Mouse (Mus musculus) bone marrow, adult 2 months (tissue): Measurements from ENCODE around the gene Stkld1. TPM values are rescaled to one million over a fixed set of nuclear protein-coding genes. Genes with fewer than 3 reads are reported as not detected.

Experiments used
- H3K27ac ChIP-seq: fragments of 200-500 bp; 2 replicates; pipeline ENCODE4 v1.5.1; 2012; ENCODE audit warnings: low read depth, mild to moderate bottlenecking, control low read depth, inconsistent platforms, low read length; ENCODE audit not compliant: control insufficient read depth, poor library complexity, insufficient read depth
- H3K4me1 ChIP-seq: fragments of 200-500 bp; 2 replicates; pipeline ENCODE4 v1.6.1; 2011; ENCODE audit warnings: low read length; ENCODE audit not compliant: control insufficient read depth, insufficient read depth
- H3K4me3 ChIP-seq: fragments of 200-500 bp; replicated peaks from 2 replicates; pipeline ENCODE3; 2011; ENCODE audit warnings: mild to moderate bottlenecking, low read depth, low read length, control low read depth; ENCODE audit not compliant: control insufficient read depth
- CTCF ChIP-seq: fragments of 200-500 bp; IDR thresholded peaks from 2 replicates; pipeline ENCODE4 v1.5.1; 2011; ENCODE audit warnings: low read length, control low read depth; ENCODE audit not compliant: control insufficient read depth, insufficient read depth
- POLR2A ChIP-seq: fragments of 200-500 bp; IDR thresholded peaks from 2 replicates; pipeline ENCODE4 v1.6.1; 2011; ENCODE audit warnings: low read depth, mild to moderate bottlenecking, control low read depth, low read length, borderline replicate concordance; ENCODE audit not compliant: control insufficient read depth
- WGBS: fragments of 180-500 bp; shearing (Covaris S2); methylation state at CpG from one replicate; pipeline ENCODE4 v1.1.7; 2018; 5-methylcytosine and 5-hydroxymethylcytosine counted together
- polyA plus RNA-seq: library from polyadenylated mRNA; stranded (reverse); fragments of >200 nt; gene quantifications from 2 replicates; pipeline ENCODE4 v1.2.4, GENCODE M21; 2011; ENCODE audit warnings: low replicate concordance; ENCODE audit not compliant: missing spikeins, insufficient read depth, insufficient read length

The Stkld1 gene
- polyA plus RNA-seq, 1 experiment: 0.70 TPM

DNA sequence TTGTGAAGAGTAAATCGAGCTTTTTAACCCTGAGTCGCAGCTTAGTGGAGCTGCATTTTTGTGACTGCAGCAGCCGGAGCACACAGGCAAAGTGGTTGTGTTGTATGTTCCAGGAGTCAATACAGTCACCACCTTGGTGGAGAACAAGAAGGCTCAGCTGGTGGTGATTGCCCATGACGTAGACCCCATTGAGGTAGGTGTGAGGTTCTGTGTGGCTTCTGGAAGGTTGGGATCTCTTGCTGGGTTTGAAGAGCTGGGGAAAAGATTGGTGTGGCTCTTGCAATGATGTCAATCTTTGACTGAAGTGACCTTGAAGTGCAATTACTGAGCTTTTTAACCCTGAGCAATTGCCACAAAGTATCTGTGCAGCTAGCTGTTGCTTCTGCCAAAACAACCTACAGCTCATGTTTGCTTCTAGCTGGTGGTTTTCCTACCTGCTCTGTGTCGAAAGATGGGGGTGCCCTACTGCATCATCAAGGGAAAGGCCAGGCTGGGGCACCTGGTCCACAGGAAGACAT is 21.5 kb upstream of the Stkld1 start:
- H3K4me1 ChIP-seq: peaks cover 6% of the 10 kb centered on the region; the same call in 1 of the 2 replicates
- TF ChIP-seq POLR2A: no peak
- TF ChIP-seq CTCF: no peak
- no peak overlapping the region for H3K27ac ChIP-seq
- 67% methylated on average over 5 of the region's 5 CpGs for WGBS
- H3K4me3 ChIP-seq: peak overlapping the region; percentile 31

DNA sequence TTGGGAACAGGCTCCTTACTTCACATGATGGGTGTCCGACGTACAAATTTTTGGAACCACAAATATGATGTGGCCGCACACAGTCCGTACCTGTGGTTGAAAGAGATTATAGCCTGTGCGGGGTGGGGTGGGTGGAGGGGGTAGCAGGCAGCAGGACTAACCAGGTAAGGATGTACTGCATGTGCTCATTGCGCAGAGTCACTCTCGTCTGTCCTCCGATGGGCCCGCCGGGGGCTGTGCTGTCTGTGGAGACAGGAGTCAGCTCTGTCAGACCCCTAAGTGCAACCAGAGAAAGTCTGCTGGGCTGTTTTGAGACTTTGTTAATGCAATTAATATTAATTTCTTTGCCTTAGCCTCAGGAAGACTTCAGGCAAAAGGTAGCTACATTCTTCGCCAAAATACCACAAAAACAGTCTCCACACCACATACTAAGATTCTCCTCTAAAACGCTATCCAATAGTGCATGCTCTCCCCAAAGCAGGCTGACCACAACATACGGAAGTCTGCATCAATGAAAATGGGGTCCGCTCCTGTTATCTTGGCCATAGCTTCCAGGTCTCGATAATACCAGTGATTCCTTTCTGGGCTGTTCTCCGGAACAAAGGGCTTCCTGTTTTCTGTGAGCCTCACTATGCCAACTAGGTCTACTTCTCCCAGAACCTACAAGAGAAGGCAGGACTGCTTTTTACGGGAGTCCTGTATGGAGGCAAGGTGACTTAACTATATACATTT is 20.3 kb upstream of the Stkld1 start:
- TF ChIP-seq POLR2A: no peak
- no peak for TF ChIP-seq CTCF
- Histone ChIP-seq H3K27ac (no peak overlapping the region), H3K4me3 (no peak overlapping the region), H3K4me1 (peaks cover 6% of the 10 kb centered on the region; the same call in 1 of the 2 replicates)
- 78% methylated on average over 17 of the region's 17 CpGs for WGBS

DNA sequence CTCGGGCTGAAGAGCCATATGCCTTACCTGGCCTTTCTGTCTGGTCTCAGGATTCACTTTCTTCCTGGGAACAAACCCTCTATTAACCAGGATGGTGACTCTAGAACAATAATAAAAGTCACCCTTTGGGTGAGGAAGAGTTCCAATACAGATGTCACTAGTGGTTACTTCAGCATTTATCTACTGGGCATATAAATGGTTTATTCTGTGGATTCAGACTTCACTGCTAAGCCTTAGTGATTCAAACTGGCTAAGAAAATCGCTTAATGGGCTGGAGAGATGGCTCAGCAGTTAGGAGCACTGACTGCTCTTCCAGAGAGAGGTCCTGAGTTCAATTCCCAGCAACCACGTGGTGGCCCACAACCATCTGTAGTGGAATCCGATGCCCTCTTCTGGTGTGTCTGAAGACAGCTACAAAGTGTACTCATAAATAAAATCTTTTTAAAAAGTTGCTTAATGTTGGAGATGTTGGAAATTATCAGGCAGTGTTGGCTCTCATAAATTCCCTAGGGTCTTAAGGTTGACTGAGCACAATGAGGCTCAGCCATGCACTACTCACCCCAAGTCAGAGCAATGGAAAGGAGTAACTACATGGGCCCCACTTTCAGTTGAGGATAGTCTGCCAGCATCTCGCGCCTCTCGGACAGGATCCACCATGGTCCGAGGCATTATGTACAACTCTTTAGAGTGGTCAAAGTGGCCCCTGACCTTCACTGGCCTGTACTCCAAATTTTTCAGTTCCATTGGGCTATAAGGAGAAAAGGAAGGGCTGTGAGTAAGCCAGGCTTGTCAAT is 19.5 kb upstream of the Stkld1 start:
- 80% methylated on average over 8 of the region's 8 CpGs for WGBS
- Histone ChIP-seq H3K4me1 (peaks cover 6% of the 10 kb centered on the region; the same call in 1 of the 2 replicates), H3K27ac (no peak overlapping the region), H3K4me3 (no peak overlapping the region)
- TF ChIP-seq POLR2A (no peak), CTCF (no peak)

DNA sequence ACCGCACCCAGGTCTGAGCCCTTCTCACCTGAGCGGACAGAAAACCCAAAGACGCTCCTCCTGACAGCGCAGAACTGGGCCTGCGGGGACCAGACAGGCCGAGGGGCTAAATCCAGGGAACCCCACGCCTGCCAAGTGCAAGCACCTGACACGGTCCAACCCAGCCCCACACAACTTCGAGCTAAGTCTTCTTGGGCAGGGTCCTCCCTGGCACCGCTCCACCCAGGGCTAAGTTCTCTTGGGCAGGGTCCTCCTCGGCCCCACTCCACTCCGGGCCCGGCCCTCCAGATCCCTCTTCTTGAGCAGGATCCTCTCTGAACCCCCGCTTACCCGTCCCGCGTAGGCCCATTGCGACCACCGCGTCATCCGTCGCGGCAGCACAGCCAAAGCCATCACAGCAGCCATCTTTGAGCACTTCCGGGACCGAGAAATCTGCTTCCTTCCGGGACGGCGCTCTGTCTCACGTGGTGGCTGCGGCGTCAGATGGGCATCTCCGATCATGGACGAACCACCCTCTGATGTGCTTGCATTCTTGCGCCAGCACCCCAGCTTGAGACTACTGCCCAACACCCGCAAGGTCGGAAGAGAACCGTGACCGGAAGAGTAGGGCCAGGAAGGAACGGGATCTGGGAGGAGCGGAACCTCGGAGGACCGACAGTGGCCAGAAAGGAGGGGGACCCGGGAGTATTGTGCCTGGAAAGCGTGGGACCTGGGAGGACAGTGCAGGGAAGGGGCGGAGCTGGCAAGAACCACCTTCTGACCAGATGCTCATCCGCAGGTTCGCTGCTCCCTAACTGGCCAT is 17.7 kb upstream of the Stkld1 start, which contains the start of the genes Surf2 and Surf1:
Surf2 (plus strand) TSS at position 441 of the 802 bp plus-strand sequence.
Surf1 (minus strand) TSS at position 604 of the 802 bp plus-strand sequence.
- peak within 1 kb of the TSS; percentile 86 for H3K4me3 ChIP-seq
- TF ChIP-seq POLR2A (peak; percentile 87), CTCF (peak; percentile 10; the same call in 1 of the 2 replicates)
- WGBS: 2% methylated on average over 47 of the region's 47 CpGs
- H3K4me1 ChIP-seq: peaks cover 5% of the 10 kb centered on the region; the same call in 1 of the 2 replicates
- H3K27ac ChIP-seq: peak within 1 kb of the TSS; percentile 38

DNA sequence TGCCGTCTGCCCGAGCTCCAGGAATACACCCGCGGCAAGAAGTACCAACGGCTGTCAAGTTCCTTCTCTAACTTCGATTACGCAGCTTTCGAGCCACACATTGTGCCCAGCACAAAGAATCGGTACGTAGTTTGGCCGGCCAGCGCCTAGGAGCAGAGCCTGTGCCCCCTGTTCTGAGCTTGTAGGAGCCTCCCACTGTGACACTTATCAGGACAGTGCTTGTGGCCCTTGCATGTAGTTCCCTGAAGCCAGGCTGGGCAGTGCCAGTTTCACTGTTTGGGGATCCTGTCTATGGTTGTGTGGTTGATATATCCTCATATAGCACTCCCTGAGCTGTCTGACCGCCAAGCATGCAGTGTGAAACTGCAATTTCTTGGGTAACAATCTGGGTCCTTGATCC is 17.1 kb upstream of the Stkld1 start:
- Histone ChIP-seq H3K27ac (peak overlapping the region; percentile 38), H3K4me3 (peak overlapping the region; percentile 86), H3K4me1 (peaks cover 5% of the 10 kb centered on the region; the same call in 1 of the 2 replicates)
- no peak for TF ChIP-seq POLR2A
- no peak for TF ChIP-seq CTCF
- under 1% methylated on average over 13 of the region's 13 CpGs for WGBS

DNA sequence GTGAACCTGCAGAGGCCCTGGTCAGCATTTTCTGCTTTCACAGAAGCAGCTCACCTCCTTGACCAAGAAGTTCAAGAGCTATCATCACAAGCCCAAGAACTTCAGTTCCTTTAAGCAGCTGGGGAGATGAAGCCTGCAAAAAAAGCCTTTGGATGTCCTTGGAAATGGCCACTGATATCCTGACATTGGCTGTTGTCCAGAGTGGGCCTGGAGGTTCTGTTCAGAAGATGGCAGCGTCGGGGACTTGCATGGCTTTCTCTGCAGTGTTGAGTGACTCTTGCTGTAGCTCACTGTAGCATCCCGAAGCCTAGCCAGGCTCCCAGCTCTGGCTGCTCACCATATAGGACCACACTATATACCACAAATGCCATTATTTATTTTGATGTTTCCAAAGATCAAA is 14.2 kb upstream of the Stkld1 start:
- TF ChIP-seq POLR2A: no peak
- no peak for TF ChIP-seq CTCF
- Histone ChIP-seq H3K4me3 (no peak overlapping the region), H3K27ac (no peak overlapping the region), H3K4me1 (peaks cover 3% of the 10 kb centered on the region; the same call in 1 of the 2 replicates)
- 82% methylated on average over 3 of the region's 3 CpGs for WGBS

DNA sequence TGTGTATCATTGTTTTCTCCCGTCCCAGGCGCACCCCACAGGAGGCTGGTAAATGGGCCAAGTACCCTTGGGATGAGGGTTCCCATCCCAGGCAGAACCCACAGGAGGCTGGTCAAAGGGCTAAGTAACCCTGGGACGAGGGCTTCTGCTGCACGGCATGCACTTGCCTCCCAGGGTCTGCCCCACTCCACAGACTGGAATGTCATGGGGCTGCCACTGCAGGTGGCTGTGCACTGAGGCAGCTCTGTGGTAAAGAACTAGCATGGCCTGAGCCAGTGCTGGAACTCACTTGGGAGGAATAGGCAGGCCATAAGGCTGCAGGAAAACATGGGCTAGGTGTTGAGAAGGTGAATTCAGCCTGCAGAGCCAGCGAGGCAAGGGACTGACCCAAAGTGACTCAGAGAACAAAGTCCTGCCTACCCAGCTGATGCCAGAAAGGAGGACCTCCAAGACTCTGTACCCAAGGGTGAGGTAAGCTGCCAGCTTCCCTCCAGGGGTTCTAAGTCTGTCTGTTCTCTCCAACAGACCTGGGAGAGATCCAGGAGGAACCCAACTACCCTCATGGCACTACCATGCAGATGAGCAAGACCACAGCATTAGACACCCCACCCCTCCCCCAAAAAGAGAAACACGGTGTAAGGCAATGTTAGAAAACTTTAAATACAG is 13.5 kb upstream of the Stkld1 start:
- Histone ChIP-seq H3K4me3 (no peak overlapping the region), H3K4me1 (peaks cover 3% of the 10 kb centered on the region; the same call in 1 of the 2 replicates), H3K27ac (no peak overlapping the region)
- no peak for TF ChIP-seq POLR2A
- TF ChIP-seq CTCF: no peak
- 85% methylated on average over 6 of the region's 6 CpGs for WGBS
